Mouse (Mus musculus): ENCODE data around the gene Leng1.

DNA sequence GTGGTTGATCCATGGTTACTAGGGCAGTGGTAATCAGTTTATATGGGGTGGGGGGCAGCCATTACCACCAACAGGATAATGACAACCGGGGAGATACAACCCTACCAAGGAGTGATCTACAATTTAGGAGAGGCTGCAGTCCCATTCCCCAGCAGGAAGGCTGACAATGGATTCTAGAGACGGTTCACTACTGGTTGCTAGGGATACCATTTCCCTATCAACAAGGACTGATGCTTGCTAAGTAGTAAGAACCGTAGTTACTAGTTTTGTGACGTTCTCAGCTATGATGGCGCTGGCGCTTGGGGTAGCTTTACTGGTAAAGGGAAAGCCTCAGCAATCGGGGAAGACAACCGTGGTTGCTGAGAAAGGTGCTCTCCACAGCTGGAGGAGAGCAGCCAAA lies 19.1 kb upstream of the Leng1 start:
- no peak for TF ChIP-seq CTCF (conservative IDR thresholded peaks at IDR 0.05; ENCODE audit: low read length)
- no peak for TF ChIP-seq NANOG (IDR thresholded peaks at IDR 0.05; ENCODE audit: borderline replicate concordance, low read length)

All from E14TG2a.4 (cell line).